Mouse (Mus musculus): Measurements from ENCODE around the gene Kdm4b.

Gene Kdm4b

DNA sequence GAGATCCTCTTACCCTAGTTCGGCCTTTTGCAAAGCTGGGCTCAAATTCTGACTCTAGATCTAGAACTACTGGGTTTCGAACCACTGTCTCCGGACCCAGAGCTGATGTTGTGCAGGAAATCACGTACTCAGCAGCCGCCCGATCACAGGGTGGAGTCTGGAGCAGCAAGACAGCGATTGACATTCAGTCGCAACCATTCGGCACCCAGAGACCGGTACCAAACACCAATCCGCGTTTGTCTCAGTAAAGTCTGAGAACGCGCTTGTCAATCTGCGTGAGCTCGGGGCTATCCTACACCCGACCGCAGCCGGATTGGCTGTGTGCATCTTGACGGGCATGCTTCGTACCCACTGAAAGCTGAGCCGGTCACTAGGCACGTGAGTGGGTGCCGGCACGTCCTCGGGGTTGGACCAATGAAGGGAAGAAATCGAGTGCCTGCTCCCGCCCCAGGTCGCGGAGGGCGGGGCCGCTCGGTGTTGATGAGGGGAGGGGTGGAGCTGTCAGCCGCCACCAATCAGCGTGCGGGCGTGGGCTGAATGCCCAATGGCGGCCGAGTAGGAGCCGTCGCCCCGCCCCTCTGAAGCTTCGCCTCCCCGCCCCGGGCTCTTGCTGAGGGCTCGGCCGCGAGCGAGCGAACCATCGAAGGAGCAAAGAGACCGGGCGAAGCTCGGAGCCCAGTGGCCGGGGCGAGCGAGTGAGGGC is at the start of gene Kdm4b:
TSS of gene Kdm4b (plus strand) at position 613 of the 703 bp plus-strand sequence.
- peak; percentile 98 for DNase-seq

DNA sequence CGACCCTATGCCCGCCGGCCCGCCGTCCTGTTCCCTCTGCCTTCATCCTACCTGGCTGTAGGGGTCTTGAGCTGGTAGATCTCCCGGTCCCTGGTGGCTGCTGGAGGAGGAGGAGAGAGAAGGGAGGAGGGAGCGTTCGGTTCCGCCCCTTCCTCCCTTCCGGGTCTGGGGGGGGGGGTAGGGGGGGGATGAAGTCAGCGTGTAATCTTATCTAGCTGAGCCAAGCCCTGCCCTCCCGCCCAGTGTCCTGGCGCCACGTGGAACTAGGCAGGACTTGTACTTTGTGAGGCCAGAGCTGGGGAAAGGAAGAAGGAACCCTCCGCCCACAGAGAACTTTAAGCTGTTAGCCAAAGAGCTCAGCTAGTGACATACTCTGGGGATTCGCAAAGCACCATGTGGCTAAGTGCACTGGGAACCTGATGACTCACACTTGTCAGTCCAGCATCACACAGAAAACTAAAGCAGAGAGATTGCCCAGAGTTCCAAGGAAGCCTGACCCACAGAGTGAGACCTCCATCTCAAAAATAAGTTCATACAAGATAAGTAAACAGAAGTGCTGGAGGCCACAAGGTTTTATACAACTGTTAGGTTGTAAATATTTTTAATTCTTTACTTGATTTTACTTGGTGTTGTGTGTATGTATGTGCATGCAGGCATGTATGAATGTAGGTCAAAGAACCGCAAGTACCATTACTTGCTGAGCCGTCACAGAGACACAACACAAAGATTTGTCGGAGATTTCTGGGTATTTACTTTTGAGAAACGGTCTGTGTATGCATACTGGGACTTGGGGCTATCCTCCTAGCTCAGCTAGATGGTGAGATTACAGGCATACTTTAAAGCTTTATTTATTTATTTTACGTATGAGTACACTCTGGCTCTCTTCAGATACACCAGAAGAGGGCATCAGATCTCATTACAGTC is 49.0 kb upstream of the Kdm4b start, which contains the start of gene Ticam1:
TSS of gene Ticam1 (minus strand) at position 144 of the 924 bp plus-strand sequence.
- DNase-seq, result peak; percentile 58

GRCm38 (mm10) chr17:56277567-56277893 is 48.3 kb upstream of the Kdm4b start:
- no peak for DNase-seq

- no peak for DNase-seq
These were observed 47.5 kb upstream of the Kdm4b start for GRCm38 (mm10) chr17:56278340-56278739.

DNA sequence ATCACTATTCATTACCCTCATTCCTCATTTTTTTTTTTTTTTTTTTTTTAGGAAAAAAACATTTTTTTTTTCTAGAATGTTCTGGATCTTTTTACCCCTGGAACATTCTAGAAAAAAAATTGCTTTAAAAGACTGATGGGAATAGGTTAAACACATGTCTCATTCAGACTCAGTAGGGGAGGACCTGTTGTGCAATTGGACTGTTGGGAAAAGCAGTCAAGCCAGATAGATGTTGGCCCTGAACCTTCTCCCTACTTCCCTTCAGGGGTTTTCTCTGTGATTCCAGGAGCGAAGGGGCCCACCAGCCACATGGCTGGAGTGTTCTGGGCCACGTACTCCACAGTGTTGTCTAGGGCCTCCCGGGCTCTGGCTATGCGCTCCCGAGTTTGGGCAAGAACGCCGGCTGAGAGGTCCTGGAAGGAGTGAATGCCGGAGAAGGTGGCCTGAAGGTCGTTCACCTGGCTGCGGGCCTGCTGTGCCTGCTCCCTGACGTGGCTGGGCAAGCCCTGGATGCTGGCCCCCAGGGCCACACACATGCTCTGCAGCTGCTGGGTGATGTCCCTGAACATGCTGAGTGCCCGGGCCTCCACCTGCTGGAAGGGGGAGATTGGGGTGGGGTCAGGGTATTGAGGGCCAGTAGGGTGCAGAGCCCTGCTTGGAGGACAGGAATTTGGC is 46.2 kb upstream of the Kdm4b start:
- DNase-seq, result no peak

DNA sequence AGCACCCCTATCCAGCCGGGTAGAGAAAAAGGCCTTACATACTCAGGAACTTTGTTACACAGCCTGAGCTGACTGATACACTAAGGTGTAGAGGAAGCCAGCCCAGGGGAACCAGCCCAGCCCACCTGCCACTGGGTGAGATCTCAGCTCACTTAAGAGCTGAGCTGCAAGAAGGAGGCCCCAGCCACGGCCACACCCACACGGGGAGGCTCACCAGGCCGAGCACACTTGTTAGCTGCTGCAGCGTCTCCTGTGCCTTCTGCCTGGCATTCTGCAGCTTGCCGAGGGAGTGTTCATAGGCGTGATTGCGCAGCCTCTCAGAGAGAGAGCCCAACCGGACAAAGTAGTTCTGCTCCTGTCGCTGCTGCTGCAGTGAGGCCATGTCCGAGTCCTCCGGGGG is 44.7 kb upstream of the Kdm4b start:
- DNase-seq, result no peak

DNA sequence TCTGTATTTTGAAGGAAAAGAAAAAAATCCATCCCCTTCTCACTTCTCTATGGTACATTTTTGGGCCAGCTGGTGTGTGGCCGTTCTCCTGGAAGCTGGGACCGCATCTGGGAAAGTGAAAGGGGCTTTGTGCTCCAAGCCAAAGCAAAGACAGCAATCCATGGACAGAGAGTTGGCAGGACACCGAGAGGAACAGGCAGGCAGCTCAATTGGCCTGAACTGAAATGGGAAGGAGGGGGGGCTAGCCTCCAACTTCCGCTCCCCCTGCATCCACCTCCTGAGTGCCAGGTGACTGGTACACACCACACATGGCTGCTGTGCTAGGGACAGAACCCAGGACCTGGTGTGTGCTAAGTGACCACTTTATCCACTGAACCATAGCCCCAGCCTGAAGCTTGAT is 43.1 kb upstream of the Kdm4b start:
- no peak for DNase-seq

GRCm38 (mm10) chr17:56283316-56283715 is 42.5 kb upstream of the Kdm4b start:
- DNase-seq, result peak; percentile 55

DNA sequence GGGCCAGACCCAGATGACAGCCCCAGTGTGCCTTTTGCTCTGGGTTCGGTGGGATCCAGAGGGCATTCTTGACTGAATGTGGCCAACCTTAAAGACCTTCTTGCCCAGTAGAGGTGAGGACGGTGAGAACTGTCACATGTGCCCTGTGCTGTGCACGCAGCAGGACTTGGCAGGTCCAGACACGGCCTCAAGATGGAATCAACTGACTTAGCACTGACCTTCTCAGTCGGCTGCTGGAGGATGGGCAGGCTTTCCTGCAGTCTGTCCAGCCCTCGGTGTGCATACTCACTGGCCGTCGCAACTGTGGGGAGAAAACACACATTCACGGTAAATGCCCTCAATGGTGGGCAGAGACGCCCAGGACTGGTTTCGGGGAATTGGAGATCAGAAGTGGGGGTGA is 39.9 kb upstream of the Kdm4b start:
- no peak for DNase-seq

DNA sequence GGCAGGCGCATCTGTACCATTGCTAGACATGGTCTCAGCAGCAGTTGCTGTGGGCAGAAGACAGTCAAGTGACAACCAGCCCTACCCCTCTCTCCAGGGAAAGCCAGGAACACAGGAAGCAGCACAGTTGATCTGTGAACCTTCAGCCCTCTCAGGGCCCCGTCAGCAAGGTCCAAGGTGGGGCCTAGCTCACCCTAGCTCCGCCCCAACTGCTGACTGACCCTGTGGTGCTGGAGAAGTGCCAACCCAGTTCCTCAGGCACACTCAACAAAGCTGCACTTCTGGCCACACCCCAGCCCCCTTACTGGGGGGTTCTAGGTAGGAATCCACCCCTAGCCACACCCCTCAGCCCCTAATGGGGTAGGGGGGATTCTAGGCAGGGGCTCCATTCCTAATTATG is 38.0 kb upstream of the Kdm4b start:
- DNase-seq, result no peak

DNA sequence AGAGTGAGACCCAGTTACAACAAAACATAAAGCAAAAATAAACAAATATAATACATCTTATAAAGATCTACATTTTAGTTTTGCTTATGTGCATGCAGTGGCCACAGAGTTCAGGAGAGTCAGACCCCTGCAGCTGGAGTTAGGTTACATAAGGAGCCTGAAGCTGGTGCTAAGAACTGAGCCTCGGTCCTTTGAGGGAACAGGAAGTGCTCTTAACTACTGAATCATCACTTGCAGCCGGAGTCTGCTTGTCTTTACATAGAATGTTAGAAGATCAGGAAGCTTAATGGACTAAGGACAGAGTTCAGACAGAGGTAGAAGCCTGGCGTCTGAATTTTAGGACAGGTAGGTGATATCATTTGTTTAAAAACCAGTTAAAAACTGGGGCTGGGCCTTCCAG is 37.0 kb upstream of the Kdm4b start:
- DNase-seq, result no peak

GRCm38 (mm10) chr17:56289371-56290331 is 36.2 kb upstream of the Kdm4b start:
- no peak for DNase-seq

- DNase-seq, result peak; percentile 70
These were observed 35.3 kb upstream of the Kdm4b start for GRCm38 (mm10) chr17:56290388-56291170.

- peak; percentile 76 for DNase-seq
These were observed 34.7 kb upstream of the Kdm4b start for GRCm38 (mm10) chr17:56291171-56291511.

- DNase-seq, result no peak
These were observed 33.9 kb upstream of the Kdm4b start for GRCm38 (mm10) chr17:56291826-56292475.

- DNase-seq, result no peak
These were observed 33.2 kb upstream of the Kdm4b start, which contains the start of gene Plin3 for GRCm38 (mm10) chr17:56292531-56293222. Gene Plin3 (minus strand): TSS chr17:56292873.

DNA sequence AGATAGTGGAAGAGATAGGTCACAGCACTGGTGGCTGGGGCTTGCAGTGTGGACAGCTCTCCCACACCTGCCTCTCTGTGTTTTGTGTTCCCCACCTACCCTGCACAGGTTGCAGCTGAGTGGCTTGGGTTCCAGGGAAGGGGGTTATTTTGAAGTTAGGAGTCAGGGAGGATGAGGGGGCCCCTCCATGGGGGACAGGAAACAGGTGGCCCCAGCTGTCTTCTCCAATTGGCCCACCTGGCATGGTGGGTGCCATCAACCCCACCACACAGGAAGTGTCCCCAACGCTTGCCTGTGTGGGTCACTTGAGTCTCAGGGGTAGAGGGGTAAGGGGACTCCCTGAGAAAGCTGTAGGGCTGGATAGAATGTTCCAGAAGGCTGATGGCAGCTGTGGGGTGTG is 32.6 kb upstream of the Kdm4b start:
- no peak for DNase-seq

- peak; percentile 46 for DNase-seq
These were observed 31.6 kb upstream of the Kdm4b start for GRCm38 (mm10) chr17:56294241-56294640.

DNA sequence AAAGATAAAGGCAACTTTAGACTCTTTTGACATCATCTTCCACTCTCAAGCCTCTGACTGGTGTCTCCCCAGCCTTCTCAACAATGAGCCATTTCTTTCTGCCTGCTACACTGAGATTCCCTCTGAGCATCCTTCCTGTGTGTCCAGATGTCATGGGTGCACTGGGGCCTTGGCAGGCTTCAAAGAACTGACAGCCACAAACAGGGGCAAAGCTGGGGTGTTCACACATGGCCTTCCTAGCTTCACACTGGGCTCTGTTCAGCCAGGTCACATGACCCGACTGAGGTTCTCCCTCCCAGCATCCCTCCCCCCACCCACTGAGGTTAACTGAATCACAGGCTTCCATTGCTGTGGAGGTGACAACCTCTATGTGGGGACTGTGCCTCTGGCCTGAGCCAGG is 29.7 kb upstream of the Kdm4b start:
- DNase-seq, result no peak

GRCm38 (mm10) chr17:56298238-56298637 is 27.6 kb upstream of the Kdm4b start:
- no peak for DNase-seq
